Mouse (Mus musculus) hematopoietic stem cell, adult 5-6 weeks (primary cell): Measurements from ENCODE around the gene Gpr180. TPM values are rescaled to one million over a fixed set of nuclear protein-coding genes. Genes with fewer than 3 reads are reported as not detected.
"Not testable (repeated sequence)": the region's sequence is repeated elsewhere in the genome, so short reads cannot be mapped to it uniquely, and the experiment has no call there.

ENCODE experiments used
- ATAC-seq, 2 experiments: fragments of 125-278 bp in 1 of 2; replicated peaks in 1 of 2; 2 replicates each; pipeline ENCODE4 v1.8.0; 2016 to 2017; ENCODE audit warnings: inconsistent platforms in 2 of 2, mild to moderate bottlenecking in 2 of 2, moderate number of reproducible peaks in 2 of 2, low read depth in 1 of 2, moderate TSS enrichment in 1 of 2; ENCODE audit not compliant: low FRiP score in 2 of 2, poor library complexity in 2 of 2, severe bottlenecking in 2 of 2, insufficient read depth in 1 of 2, low TSS enrichment in 1 of 2
- total RNA-seq: library from RNA; stranded (forward); fragments of 172-1452, 232-1000 nt; gene quantifications from 2 replicates; pipeline ENCODE4 v1.2.3, GENCODE M21; 2017

Gpr180 gene
- total RNA-seq, 1 experiment from 2014 or later: 10.8 TPM

DNA sequence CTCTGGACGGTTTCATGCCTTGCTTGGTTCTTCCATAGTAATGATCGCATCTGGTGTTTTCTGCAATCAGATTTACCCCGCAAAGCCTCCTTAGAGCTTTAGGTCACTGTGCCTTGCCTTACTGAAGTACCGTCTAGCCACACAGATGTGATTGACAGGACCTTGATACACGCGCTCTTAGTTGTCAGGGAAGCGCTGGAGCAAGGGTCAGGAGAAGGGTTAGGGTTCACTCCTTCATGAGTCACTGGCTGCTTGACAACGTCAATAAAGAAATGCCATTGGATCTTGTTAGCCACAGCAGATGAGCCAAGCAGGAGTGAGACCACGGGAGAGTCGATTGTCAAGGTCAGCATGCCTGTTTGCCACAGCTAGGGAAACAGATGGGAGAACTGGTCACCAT lies 11.6 kb downstream of the Gpr180 start:
- ATAC-seq: no peak

GRCm38 (mm10) chr14:118150656-118151551 lies 13.9 kb downstream of the Gpr180 start:
- ATAC-seq: no peak

GRCm38 (mm10) chr14:118151651-118152293 lies 14.8 kb downstream of the Gpr180 start:
- ATAC-seq: no peak

DNA sequence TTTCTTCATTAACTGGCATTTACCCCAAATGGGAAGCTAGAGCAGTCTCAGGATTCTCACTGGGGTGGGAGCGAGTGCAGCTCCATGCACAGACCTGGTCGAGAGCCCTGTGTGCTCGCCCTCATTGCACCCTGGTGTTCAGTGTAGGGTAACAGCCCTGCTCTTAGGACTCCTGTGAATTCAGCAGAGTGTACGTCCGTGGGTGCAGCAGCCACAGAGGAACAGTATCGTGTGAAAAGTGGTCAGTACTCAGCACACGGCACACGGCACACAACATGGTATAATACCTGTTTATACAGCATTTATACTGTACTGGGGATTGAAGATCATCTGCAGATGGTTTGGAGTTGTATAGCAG lies 15.3 kb downstream of the Gpr180 start:
- no peak for ATAC-seq

GRCm38 (mm10) chr14:118156056-118156455 lies 19.1 kb downstream of the Gpr180 start:
- not testable (repeated sequence) for ATAC-seq

DNA sequence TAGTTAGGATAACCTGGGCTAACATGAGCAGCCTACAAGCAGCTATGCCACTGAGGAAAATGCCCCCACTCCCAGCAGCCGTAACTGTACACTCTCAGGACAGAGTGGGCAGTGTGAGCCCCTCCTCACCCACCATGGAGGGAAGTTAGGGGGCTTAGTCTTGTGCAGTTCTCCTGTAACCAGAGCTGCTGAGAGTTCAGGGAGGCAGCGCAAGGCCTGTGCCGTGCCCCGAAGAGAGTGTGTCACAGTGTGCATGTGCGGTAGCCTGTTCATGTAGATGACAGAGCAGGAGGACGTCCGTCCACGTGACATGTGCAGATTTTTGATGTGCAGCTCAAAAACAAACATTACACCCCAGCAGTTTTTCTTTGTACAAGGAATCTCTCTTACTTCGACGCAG lies 19.8 kb downstream of the Gpr180 start:
- ATAC-seq: no peak

- peak; percentile 59 to 65; a peak in 1 of 4 replicates for ATAC-seq
Observed at GRCm38 (mm10) chr14:118157146-118157545, 20.2 kb downstream of the Gpr180 start.

- ATAC-seq: no peak
Observed at GRCm38 (mm10) chr14:118161751-118162150, 24.8 kb downstream of the Gpr180 start.

DNA sequence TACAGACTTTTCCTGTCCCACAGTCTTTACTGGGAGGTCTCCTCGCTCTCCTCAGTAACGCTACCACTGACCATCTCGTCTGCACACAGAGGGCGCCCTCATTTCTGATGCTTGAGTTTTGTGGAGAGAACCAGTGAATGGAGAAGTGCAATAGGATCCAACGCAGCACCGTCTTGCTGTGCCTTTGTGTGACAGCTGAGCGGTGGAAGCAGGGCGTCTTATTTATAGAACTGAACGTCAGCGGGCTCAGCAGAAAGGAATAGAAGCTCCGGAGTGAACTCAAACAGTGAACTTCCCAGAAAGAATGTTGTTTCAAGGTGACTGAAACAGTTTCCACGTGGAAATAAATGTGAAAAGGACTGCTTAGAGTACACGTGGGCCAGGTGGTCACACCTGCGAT lies 25.7 kb downstream of the Gpr180 start:
- ATAC-seq: no peak

GRCm38 (mm10) chr14:118168776-118169175 lies 31.8 kb downstream of the Gpr180 start:
- ATAC-seq: no peak

DNA sequence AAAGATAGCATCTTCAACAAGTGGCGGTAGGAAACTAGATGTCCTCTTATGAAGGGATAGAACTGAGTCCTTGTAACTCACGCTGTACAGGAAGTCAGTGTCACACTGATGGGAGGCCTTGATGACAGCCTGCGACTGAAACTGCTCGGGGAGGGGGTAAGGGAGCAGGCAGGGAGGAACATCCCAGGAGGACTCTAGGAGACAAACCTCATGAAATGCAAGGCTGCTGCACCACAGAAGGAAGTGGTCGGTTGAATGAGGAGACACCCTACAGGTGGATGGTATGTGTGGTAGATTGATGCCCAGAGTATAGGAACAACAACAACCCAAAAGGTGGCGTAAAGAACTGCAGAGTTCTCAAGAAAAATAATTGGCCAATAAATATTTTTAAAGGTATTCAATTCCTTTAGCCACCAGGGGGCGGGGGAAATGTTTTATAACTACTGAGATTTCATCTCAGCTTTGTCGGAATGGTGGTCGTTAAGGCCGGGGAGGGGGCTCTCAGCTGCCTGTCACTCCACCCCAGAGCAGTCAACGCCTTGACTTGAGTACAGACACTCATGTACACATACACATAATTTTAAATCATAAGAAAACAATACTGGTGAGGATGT lies 36.7 kb downstream of the Gpr180 start:
- ATAC-seq: no peak

GRCm38 (mm10) chr14:118175071-118175693 lies 38.2 kb downstream of the Gpr180 start:
- no peak for ATAC-seq

GRCm38 (mm10) chr14:118175694-118176085 lies 38.7 kb downstream of the Gpr180 start:
- ATAC-seq: no peak

DNA sequence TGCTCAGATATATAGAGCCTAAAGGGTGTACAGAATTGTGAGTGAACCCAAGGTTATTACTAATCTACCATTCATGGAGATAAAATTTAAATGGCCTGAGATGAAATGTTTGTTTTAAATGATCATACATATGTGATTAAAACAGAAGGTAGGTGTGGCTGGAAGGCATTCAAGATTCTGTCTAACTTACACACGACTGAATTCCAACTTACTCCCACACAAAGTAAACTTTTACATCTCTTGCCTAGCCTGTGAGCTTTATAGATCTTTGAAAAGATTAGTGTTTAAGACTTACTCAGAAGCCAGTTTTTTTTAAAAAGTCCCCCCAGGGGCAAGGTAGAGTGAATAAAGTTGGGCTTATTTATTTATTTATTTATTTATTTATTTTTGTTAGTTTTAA lies 42.3 kb downstream of the Gpr180 start:
- no peak for ATAC-seq

- no peak for ATAC-seq
Observed at GRCm38 (mm10) chr14:118179701-118180100, 42.7 kb downstream of the Gpr180 start.

DNA sequence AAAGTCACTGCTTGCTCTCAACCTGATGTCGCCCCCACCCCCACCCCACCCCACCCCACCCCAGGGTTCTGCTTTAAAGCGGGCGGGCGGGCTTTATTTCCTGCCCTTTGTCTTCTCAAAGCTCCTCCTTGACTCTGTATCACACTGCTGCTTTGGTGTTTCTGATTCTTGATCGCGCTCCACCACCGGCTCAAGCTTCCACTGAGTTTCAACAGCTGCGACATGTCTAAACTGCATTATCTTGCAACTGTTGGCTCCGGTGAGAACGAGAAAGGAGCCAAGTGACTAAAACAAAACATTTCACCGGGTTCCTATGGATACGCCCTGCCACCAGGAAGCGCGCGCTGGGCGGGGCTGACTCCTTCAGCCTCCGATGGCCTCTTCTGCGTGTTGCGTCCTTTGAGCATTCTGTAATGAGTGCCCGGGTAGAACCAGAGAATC lies 43.2 kb downstream of the Gpr180 start:
- peak; percentile 94 to 96 for ATAC-seq

DNA sequence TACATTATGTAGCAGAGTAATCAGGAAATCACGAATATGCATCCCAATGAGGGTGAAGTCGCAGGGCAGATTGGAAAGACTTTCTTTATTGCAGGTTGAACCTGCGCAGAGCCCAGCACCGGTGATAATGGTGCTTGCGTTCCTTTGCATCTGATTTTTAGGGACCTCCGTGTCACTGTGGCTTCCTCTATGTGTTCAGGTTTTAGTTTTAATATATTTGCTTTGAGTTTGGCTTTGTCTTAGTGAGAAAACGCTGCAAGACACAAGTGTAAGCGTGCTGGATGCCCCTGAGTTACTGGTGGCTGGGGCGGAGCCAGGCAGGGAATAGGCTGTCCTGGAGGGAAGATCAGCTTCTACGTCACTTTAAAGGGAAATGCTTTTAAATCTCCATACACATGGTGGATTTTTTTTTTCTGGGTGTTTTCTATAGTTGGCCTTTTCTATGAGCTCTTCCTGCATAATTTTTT lies 43.8 kb downstream of the Gpr180 start:
- peak in 1 of 2 experiments; percentile 55; a peak in 2 of 4 replicates for ATAC-seq

DNA sequence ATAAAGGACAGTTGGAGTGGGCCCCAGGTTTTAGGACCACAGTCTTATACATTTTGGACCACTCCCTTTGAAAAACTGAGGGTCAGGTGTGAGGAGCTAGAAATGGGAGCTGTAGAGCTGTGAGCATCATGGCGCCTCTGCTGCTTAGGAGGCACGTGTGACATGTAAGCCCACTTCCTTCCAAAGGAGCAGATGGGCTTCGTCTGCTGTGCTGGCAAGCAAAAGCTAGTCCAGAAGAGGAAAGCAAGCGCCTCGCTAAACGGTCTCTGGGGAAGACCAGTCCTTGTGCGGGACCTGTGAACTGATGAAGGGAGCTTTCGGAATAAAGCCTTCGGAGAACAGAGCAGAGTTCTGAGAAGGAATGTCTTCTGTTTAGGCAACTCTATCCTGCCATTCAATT lies 54.5 kb downstream of the Gpr180 start:
- ATAC-seq: no peak
